Mouse (Mus musculus): ENCODE results near the gene Itgb2.

DNA sequence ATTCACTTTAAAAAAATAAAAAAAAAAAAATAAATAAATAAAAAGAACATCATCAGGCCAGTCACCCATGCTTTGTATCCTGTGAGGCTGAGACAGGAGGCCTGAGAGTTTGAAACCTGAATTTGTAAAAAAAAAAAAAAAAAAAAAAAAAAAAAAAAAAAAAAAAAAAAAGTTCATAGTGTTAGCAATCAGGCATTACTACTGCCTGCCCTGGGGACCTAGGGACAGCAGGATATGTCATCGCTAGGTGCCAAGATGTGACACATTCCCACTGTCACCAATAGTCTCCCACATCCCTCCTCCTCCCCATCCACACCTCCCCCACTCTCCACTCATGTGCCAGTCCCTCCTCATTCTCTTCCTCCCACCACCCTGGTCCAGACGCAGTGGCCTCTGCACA lies 3.6 kb upstream of the Itgb2 start:
- TF ChIP-seq POLR2A (IDR thresholded peaks at IDR 0.05; ENCODE audit: control insufficient read depth, extremely low read depth, insufficient read depth, low read length, poor library complexity) (no peak), CTCF (IDR thresholded peaks at IDR 0.05; ENCODE audit: borderline replicate concordance, control insufficient read depth, extremely low read depth, insufficient read depth, low read length, poor library complexity) (no peak)

Data from thymus, adult 2 months (tissue).